Mouse (Mus musculus) myocyte (in vitro differentiated cells): ENCODE data around the gene Nfu1.

Experiments used
- CEBPB ChIP-seq: IDR thresholded peaks from 2 replicates; pipeline ENCODE4 v1.6.1; 2011; ENCODE audit warnings: mild to moderate bottlenecking, moderate library complexity; ENCODE audit not compliant: poor library complexity, insufficient read depth, severe bottlenecking
- E2F4 ChIP-seq: IDR thresholded peaks from one replicate; pipeline ENCODE4 v1.6.1; 2011; ENCODE audit warnings: mild to moderate bottlenecking, control low read depth, moderate library complexity; ENCODE audit not compliant: insufficient read depth
- MAX ChIP-seq: IDR thresholded peaks from one replicate; pipeline ENCODE4 v1.6.1; 2011; ENCODE audit warnings: low read depth, mild to moderate bottlenecking, control low read depth
- MYOD1 ChIP-seq, 3 experiments: IDR thresholded peaks; one replicate each; pipeline ENCODE4 v1.6.1; 2011; ENCODE audit warnings: control low read depth in 2 of 3, low read depth in 2 of 3, mild to moderate bottlenecking in 2 of 3, moderate library complexity in 1 of 3; ENCODE audit not compliant: insufficient read length in 2 of 3, control insufficient read depth in 1 of 3
- MYOG ChIP-seq, 3 experiments: IDR thresholded peaks; one replicate each; pipeline ENCODE4 v1.6.1; 2011; ENCODE audit warnings: control low read depth in 2 of 3, low read depth in 2 of 3, mild to moderate bottlenecking in 2 of 3; ENCODE audit not compliant: insufficient read length in 2 of 3, control insufficient read depth in 1 of 3, insufficient read depth in 1 of 3
- POLR2A ChIP-seq: IDR thresholded peaks from one replicate; pipeline ENCODE4 v1.6.1; 2011; ENCODE audit warnings: low read depth, mild to moderate bottlenecking, control low read depth, moderate library complexity; ENCODE audit not compliant: insufficient read length
- POLR2AphosphoS2 ChIP-seq: IDR thresholded peaks from one replicate; pipeline ENCODE4 v1.6.1; 2011; ENCODE audit warnings: low read depth, control low read depth; ENCODE audit not compliant: insufficient read length
- REST ChIP-seq: IDR thresholded peaks from one replicate; pipeline ENCODE4 v1.6.1; 2011; ENCODE audit warnings: mild to moderate bottlenecking, control low read depth, moderate library complexity; ENCODE audit not compliant: insufficient read depth, insufficient read length
- TCF12 ChIP-seq: IDR thresholded peaks from one replicate; pipeline ENCODE4 v1.6.1; 2011; ENCODE audit warnings: mild to moderate bottlenecking, control low read depth; ENCODE audit not compliant: poor library complexity, insufficient read depth, severe bottlenecking
- TCF3 ChIP-seq: IDR thresholded peaks from one replicate; pipeline ENCODE4 v1.6.1; 2011; ENCODE audit warnings: low read depth, control low read depth; ENCODE audit not compliant: insufficient read length
- USF1 ChIP-seq: IDR thresholded peaks from one replicate; pipeline ENCODE4 v1.6.1; 2011; ENCODE audit warnings: low read depth, mild to moderate bottlenecking, control low read depth, moderate library complexity

GRCm38 (mm10) chr6:87045507-87045906 is 36.5 kb downstream of the Nfu1 start:
- TF ChIP-seq POLR2A (no peak), MAX (no peak), USF1 (no peak), MYOG (IDR thresholded peaks at IDR 0.05; ENCODE audit: control insufficient read depth in 1 of 3, insufficient read depth in 1 of 3, insufficient read length in 2 of 3, low read depth in 2 of 3) (no peak), CEBPB (no peak), REST (no peak), TCF3 (no peak), TCF12 (no peak), E2F4 (no peak), POLR2AphosphoS2 (no peak), MYOD1 (IDR thresholded peaks at IDR 0.05; ENCODE audit: control insufficient read depth in 1 of 3, insufficient read length in 2 of 3, low read depth in 2 of 3) (no peak)
